Mouse (Mus musculus) hindbrain, embryonic 15.5 days (tissue): ENCODE measurements around the gene Map9. TPM values are rescaled to one million over a fixed set of nuclear protein-coding genes. Genes with fewer than 3 reads are reported as not detected.
"Not testable (repeated sequence)": the region's sequence is repeated elsewhere in the genome, so short reads cannot be mapped to it uniquely, and the experiment has no call there.

ENCODE experiments used
- ATAC-seq: fragments of 200-750 bp; cut with Nextera tagmentation; 2 replicates; pipeline ENCODE4 v1.8.0; 2017; ENCODE audit warnings: low read depth, moderate number of reproducible peaks, moderate TSS enrichment; ENCODE audit not compliant: low FRiP score
- H3K27ac ChIP-seq: fragments of 300-500 bp; sonication (generic); replicated peaks from 2 replicates; pipeline ENCODE4 v1.5.1; 2015; ENCODE audit warnings: mild to moderate bottlenecking, inconsistent platforms
- H3K27me3 ChIP-seq: fragments of 300-500 bp; sonication (generic); 2 replicates; pipeline ENCODE4 v1.6.1; 2015; ENCODE audit warnings: control low read depth, inconsistent platforms
- H3K36me3 ChIP-seq: fragments of 300-500 bp; sonication (generic); 2 replicates; pipeline ENCODE4 v1.6.1; 2015; ENCODE audit warnings: control low read depth, inconsistent platforms
- H3K4me1 ChIP-seq: fragments of 300-500 bp; sonication (generic); replicated peaks from 2 replicates; pipeline ENCODE4 v1.6.1; 2015; ENCODE audit warnings: control low read depth, inconsistent platforms
- H3K4me2 ChIP-seq: fragments of 300-500 bp; sonication (generic); 2 replicates; pipeline ENCODE4 v1.6.1; 2015; ENCODE audit warnings: moderate library complexity, mild to moderate bottlenecking, inconsistent platforms
- H3K4me3 ChIP-seq: fragments of 300-500 bp; sonication (generic); 2 replicates; pipeline ENCODE4 v1.5.1; 2015; ENCODE audit warnings: mild to moderate bottlenecking, inconsistent platforms
- H3K9ac ChIP-seq: fragments of 300-500 bp; sonication (generic); 2 replicates; pipeline ENCODE4 v1.6.1; 2015; ENCODE audit warnings: inconsistent platforms
- H3K9me3 ChIP-seq: fragments of 300-500 bp; sonication (generic); 2 replicates; pipeline ENCODE4 v1.6.1; 2016; ENCODE audit warnings: control low read depth, inconsistent platforms
- WGBS: fragments of 180-500 bp; shearing (Covaris S2); methylation state at CpG from one replicate; pipeline ENCODE4 v1.1.7; 2015; 5-methylcytosine and 5-hydroxymethylcytosine counted together
- polyA plus RNA-seq: library from polyadenylated mRNA; unstranded; fragments of >200 nt; fragmentation: Nextera tagmentation; extraction: Ambion mirVana; gene quantifications from 2 replicates; pipeline ENCODE4 v1.2.1, GENCODE M21; 2015

The Map9 gene
- polyA plus RNA-seq, 1 experiment from 2014 or later: 95.5 TPM

- H3K9ac ChIP-seq: no peak overlapping the region
- no peak overlapping the region for H3K4me3 ChIP-seq
- H3K27me3 ChIP-seq: no peaks in the 10 kb centered on the region
- H3K4me1 ChIP-seq: no peaks in the 10 kb centered on the region
- no peak overlapping the region for H3K4me2 ChIP-seq
- H3K27ac ChIP-seq: no peak overlapping the region
- no peaks in the 10 kb centered on the region for H3K9me3 ChIP-seq
- 67% methylated on average over 8 of the region's 8 CpGs for WGBS
- ATAC-seq: 0 out of 2 replicates have a peak, but pooled peaks have one; percentile 42
- no peaks in the 10 kb centered on the region for H3K36me3 ChIP-seq
These were observed 77.5 kb downstream of the Map9 start for GRCm38 (mm10) chr3:82435351-82435750.

GRCm38 (mm10) chr3:82440976-82441375 is 83.1 kb downstream of the Map9 start:
- no peak overlapping the region for H3K9ac ChIP-seq
- no peaks in the 10 kb centered on the region for H3K9me3 ChIP-seq
- no peak overlapping the region for H3K4me2 ChIP-seq
- no peak overlapping the region for H3K27ac ChIP-seq
- no peaks in the 10 kb centered on the region for H3K36me3 ChIP-seq
- WGBS: 52% methylated on average over 3 of the region's 3 CpGs
- no peak for ATAC-seq
- H3K4me1 ChIP-seq: no peaks in the 10 kb centered on the region
- H3K27me3 ChIP-seq: no peaks in the 10 kb centered on the region
- H3K4me3 ChIP-seq: no peak overlapping the region

- H3K4me2 ChIP-seq, H3K4me3 ChIP-seq, ATAC-seq, H3K4me1 ChIP-seq, H3K27ac ChIP-seq, H3K9me3 ChIP-seq, H3K36me3 ChIP-seq, H3K27me3 ChIP-seq, H3K9ac ChIP-seq: not testable (repeated sequence)
These were observed 83.8 kb downstream of the Map9 start for GRCm38 (mm10) chr3:82441601-82442000.

Other genes with a start within 250 kb of the Map9 start
- 23.7 and 26.2 TPM in 2 replicates for gene Gucy1a1, start 212.3 kb upstream of the Map9 start, polyA plus RNA-seq
- gene Npy2r, start 190.0 kb downstream of the Map9 start, polyA plus RNA-seq: 2.2 and 2.7 TPM in 2 replicates